Mouse (Mus musculus): ENCODE results near the gene Nudt2.
A peak's percentile ranks its signal among the peaks of the same experiment; 100 is the strongest.

- TF ChIP-seq CTCF (IDR thresholded peaks at IDR 0.05; ENCODE audit: low read depth): peak; percentile 31
- no peak for TF ChIP-seq EP300 (IDR thresholded peaks at IDR 0.05; ENCODE audit: low read depth)
Observed at GRCm38 (mm10) chr4:41497579-41497978, 32.6 kb downstream of the Nudt2 start.
